Mouse (Mus musculus): ENCODE measurements around the gene Rpf2.

- TF ChIP-seq ZC3H11A (IDR thresholded peaks at IDR 0.05; ENCODE audit: low read depth, low read length) (no peak), CTCF (IDR thresholded peaks at IDR 0.05 in 2 of 3, conservative IDR thresholded peaks at IDR 0.05 in 1 of 3; ENCODE audit: control insufficient read depth in 1 of 3, insufficient read depth in 1 of 3, low read depth in 2 of 3, low read length in 3 of 3, poor library complexity in 1 of 3, severe bottlenecking in 1 of 3) (peak in 1 of 3 experiments; percentile 6; a peak in 1 of 6 replicates), POLR2A (IDR thresholded peaks at IDR 0.05; ENCODE audit: control insufficient read depth in 1 of 2, insufficient read depth in 1 of 2, low read depth in 1 of 2, low read length in 2 of 2, poor library complexity in 1 of 2) (no peak), RCOR1 (IDR thresholded peaks at IDR 0.05; ENCODE audit: low read depth, low read length) (no peak), MAFK (IDR thresholded peaks at IDR 0.05; ENCODE audit: borderline replicate concordance, low read depth, low read length) (no peak), USF1 (IDR thresholded peaks at IDR 0.05; ENCODE audit: low read depth, low read length) (no peak), POLR2AphosphoS2 (IDR thresholded peaks at IDR 0.05; ENCODE audit: low read length) (no peak), NRF1 (IDR thresholded peaks at IDR 0.05; ENCODE audit: insufficient read depth, low read depth, low read length, poor library complexity, severe bottlenecking) (no peak), ZKSCAN1 (IDR thresholded peaks at IDR 0.05; ENCODE audit: low read depth, low read length) (no peak), CHD2 (IDR thresholded peaks at IDR 0.05; ENCODE audit: low read length) (no peak), CHD1 (IDR thresholded peaks at IDR 0.05; ENCODE audit: low read depth, low read length) (no peak), EP300 (IDR thresholded peaks at IDR 0.05; ENCODE audit: low read depth in 1 of 2, low read length in 2 of 2) (no peak)
Measured at GRCm38 (mm10) chr10:40249625-40250024, 2.8 kb upstream of the Rpf2 start.

All from MEL (cell line).